Mouse (Mus musculus) heart, embryonic 13.5 days (tissue): ENCODE measurements around the gene Tspyl3. TPM values are rescaled to one million over a fixed set of nuclear protein-coding genes. Genes with fewer than 3 reads are reported as not detected.
"Not testable (repeated sequence)": the region's sequence is repeated elsewhere in the genome, so short reads cannot be mapped to it uniquely, and the experiment has no call there.

Experiments used
- ATAC-seq: fragments of 200-750 bp; cut with Nextera tagmentation; 2 replicates; pipeline ENCODE4 v1.8.0; 2017; ENCODE audit warnings: moderate TSS enrichment; ENCODE audit not compliant: insufficient number of reproducible peaks, low FRiP score, low TSS enrichment; ENCODE audit errors: extremely low read depth
- H3K27ac ChIP-seq: fragments of 300-500 bp; sonication (generic); replicated peaks from 2 replicates; pipeline ENCODE4 v1.5.1; 2015; ENCODE audit warnings: moderate library complexity, mild to moderate bottlenecking, inconsistent platforms
- H3K27me3 ChIP-seq: fragments of 300-500 bp; sonication (generic); replicated peaks from 2 replicates; pipeline ENCODE4 v1.6.1; 2015; ENCODE audit warnings: mild to moderate bottlenecking, inconsistent platforms
- H3K36me3 ChIP-seq: fragments of 300-500 bp; sonication (generic); 2 replicates; pipeline ENCODE4 v1.6.1; 2015; ENCODE audit warnings: mild to moderate bottlenecking, inconsistent platforms
- H3K4me1 ChIP-seq: fragments of 300-500 bp; sonication (generic); 2 replicates; pipeline ENCODE4 v1.6.1; 2015; ENCODE audit warnings: inconsistent platforms
- H3K4me2 ChIP-seq: fragments of 300-500 bp; sonication (generic); 2 replicates; pipeline ENCODE4 v1.6.1; 2015; ENCODE audit warnings: inconsistent platforms, mild to moderate bottlenecking, moderate library complexity
- H3K4me3 ChIP-seq: fragments of 300-500 bp; sonication (generic); 2 replicates; pipeline ENCODE4 v1.5.1; 2015; ENCODE audit warnings: moderate library complexity, mild to moderate bottlenecking, inconsistent platforms
- H3K9ac ChIP-seq: fragments of 300-500 bp; sonication (generic); 2 replicates; pipeline ENCODE4 v1.6.1; 2015; ENCODE audit warnings: inconsistent platforms, mild to moderate bottlenecking, moderate library complexity
- H3K9me3 ChIP-seq: fragments of 300-500 bp; sonication (generic); 2 replicates; pipeline ENCODE4 v1.6.1; 2016; ENCODE audit warnings: inconsistent platforms
- WGBS: fragments of 180-500 bp; shearing (Covaris S2); methylation state at CpG from one replicate; pipeline ENCODE4 v1.1.7; 2015; ENCODE audit warnings: mixed read lengths; 5-methylcytosine and 5-hydroxymethylcytosine counted together
- polyA plus RNA-seq: library from polyadenylated mRNA; unstranded; fragments of >200 nt; fragmentation: Nextera tagmentation; extraction: Ambion mirVana; gene quantifications from 2 replicates; pipeline ENCODE4 v1.2.1, GENCODE M21; 2015

Tspyl3 gene
- polyA plus RNA-seq: 5.7 and 7.3 TPM in 2 replicates

DNA sequence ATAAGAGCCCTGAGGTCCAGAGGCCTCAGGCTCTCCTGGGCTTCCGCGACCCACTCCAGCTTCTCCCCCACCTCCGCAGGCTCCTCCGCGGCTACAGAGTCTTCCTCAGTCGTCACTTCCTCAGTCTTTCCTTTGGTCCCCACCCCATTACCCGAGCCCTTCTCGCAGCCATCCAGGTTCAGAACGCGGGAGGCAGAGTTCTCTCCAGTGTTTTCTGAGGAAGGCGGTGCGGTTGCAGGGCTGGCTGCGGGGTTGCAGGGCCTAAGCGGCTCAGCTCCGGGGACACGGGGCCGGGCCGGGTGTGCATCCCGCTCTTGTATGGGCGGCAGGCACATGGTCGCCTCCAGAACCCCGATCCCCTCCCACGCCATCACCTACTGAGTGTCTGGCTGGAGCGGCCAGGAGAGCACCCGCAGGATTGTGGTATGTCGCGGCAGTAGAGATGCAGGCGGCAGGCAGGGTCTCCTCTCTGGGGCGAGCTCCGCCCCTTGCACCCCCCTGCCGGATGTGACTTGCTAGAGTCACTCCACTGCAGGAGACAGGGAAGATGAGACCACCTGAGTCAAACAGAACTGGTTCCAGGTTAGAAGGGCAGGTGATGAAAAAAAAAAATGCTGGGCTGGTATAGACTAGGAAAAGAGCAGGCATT, at the start of gene Tspyl3:
TSS of gene Tspyl3 (minus strand) at position 496 of the 649 bp plus-strand sequence.
- peak within 1 kb of the TSS; percentile 66 for H3K4me3 ChIP-seq
- no peak for ATAC-seq
- peaks cover 41% of the 10 kb centered on the region for H3K4me1 ChIP-seq
- WGBS: under 1% methylated on average over 31 of the region's 31 CpGs
- H3K27me3 ChIP-seq: no peaks in the 10 kb centered on the region
- peak within 1 kb of the TSS; percentile 55 for H3K27ac ChIP-seq
- peak within 1 kb of the TSS; percentile 85 for H3K4me2 ChIP-seq
- H3K36me3 ChIP-seq: peaks cover 28% of the 10 kb centered on the region
- H3K9me3 ChIP-seq: no peaks in the 10 kb centered on the region
- H3K9ac ChIP-seq: peak within 1 kb of the TSS; percentile 90

- no peak for ATAC-seq
Measured at GRCm38 (mm10) chr2:153274919-153275247, 49.6 kb upstream of the Tspyl3 start.

GRCm38 (mm10) chr2:153274200-153274918, 49.1 kb upstream of the Tspyl3 start:
- not testable (repeated sequence) for ATAC-seq, H3K4me3 ChIP-seq, H3K27me3 ChIP-seq, H3K4me2 ChIP-seq, H3K27ac ChIP-seq, H3K4me1 ChIP-seq, H3K9me3 ChIP-seq, H3K36me3 ChIP-seq, H3K9ac ChIP-seq
- 63% methylated on average over 6 of the region's 6 CpGs for WGBS

More at GRCm38 (mm10) chr2:153274919-153275247, 49.6 kb upstream of the Tspyl3 start:
- Histone ChIP-seq H3K27ac (no peak overlapping the region), H3K4me3 (no peak overlapping the region), H3K9ac (no peak overlapping the region), H3K27me3 (no peaks in the 10 kb centered on the region), H3K4me1 (no peaks in the 10 kb centered on the region), H3K4me2 (no peak overlapping the region), H3K9me3 (no peaks in the 10 kb centered on the region), H3K36me3 (no peaks in the 10 kb centered on the region)
- WGBS: 75% methylated on average over 6 of the region's 6 CpGs

DNA sequence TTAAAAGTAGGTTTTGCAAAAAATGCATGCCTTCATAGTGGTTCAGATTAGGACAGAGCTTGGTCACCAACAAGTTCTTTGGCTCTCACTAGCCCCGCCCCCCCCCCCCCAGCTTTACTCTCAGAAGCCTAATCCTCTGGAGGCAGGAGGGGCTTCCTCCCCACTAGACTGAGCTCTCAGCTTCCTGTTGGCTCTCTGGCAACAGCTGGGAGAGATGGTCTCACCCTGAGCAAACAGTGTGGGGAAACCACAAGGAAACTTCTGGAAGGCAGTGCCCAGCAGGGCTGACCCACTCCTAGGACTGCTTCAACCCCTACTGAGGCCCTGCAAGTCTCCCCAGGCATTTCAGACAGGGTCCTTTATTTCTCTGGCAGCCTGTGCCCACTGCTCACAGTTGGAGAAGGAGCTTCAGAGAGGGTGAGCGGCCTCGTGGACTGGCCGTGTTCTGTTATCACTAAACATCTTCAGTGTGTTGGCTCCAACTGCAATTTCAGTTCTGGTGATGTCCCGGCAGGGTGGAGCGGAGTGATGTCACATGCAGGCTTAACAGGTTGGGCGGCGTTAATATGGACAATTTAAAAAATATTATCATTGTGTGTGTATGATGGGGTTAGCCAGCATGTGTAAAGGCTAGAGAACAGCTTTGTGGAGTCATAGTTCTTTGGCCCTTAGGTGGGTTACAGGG, 45.1 kb upstream of the Tspyl3 start:
- 52% methylated on average over 8 of the region's 8 CpGs for WGBS
- H3K4me1 ChIP-seq, ATAC-seq, H3K4me3 ChIP-seq, H3K4me2 ChIP-seq, H3K9me3 ChIP-seq, H3K27me3 ChIP-seq, H3K27ac ChIP-seq, H3K9ac ChIP-seq: not testable (repeated sequence)
- H3K36me3 ChIP-seq: peaks cover 21% of the 10 kb centered on the region

- Histone ChIP-seq H3K36me3 (peaks cover 49% of the 10 kb centered on the region), H3K4me1 (no peaks in the 10 kb centered on the region), H3K9me3 (no peaks in the 10 kb centered on the region), H3K4me2 (no peak overlapping the region), H3K27me3 (no peaks in the 10 kb centered on the region), H3K9ac (no peak overlapping the region), H3K27ac (no peak overlapping the region), H3K4me3 (no peak overlapping the region)
- 67% methylated on average over 2 of the region's 2 CpGs for WGBS
- ATAC-seq: no peak
Measured at GRCm38 (mm10) chr2:153267331-153267730, 42.1 kb upstream of the Tspyl3 start.

- 80% methylated on average over 7 of the region's 7 CpGs for WGBS
- H3K4me3 ChIP-seq: no peak overlapping the region
- no peak overlapping the region for H3K27ac ChIP-seq
- peaks cover 75% of the 10 kb centered on the region for H3K36me3 ChIP-seq
- H3K9ac ChIP-seq: no peak overlapping the region
- ATAC-seq: no peak
- H3K4me2 ChIP-seq: no peak overlapping the region
- H3K4me1 ChIP-seq: peaks cover 23% of the 10 kb centered on the region
- H3K9me3 ChIP-seq: no peaks in the 10 kb centered on the region
- no peaks in the 10 kb centered on the region for H3K27me3 ChIP-seq
Measured at GRCm38 (mm10) chr2:153263053-153263452, 37.8 kb upstream of the Tspyl3 start.

DNA sequence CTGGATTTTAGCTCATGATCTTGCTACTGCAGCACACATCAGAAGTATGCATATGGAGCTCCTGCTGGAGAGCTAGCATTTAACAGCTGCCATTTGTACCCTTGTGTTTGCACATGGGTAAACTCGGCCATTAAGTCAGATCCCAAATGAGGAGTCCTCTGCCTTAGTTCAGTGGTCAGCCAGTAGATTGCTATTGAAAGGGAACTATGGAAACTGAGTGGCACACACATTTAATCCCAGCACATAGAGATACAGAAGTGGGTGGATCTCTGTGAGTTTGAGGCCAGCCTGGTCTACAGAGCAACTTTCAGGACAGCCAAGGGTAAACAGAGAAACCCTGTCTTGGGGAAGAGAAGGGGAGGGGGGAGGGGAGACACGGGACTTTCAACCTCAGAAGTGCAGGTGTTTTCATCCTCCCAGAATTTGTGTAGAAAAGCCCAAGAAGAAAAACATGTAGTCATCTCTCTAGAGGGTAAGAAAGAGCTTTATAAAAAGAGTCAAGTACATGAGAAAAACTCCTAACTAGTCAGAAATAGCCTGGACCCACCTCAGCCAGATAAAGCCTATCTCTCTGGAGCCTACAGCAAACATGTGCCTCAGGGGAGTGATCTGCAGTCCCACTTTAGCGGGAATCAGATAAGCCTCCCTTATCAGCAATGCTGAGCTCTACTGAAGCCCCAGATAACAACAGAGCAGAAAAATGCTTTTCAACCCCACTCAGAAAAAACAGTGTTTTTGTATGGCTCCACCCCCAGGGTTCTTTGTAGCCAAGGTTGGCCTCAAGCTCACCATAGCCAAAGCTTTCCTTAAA, 34.8 kb upstream of the Tspyl3 start:
- Histone ChIP-seq H3K27ac (no peak overlapping the region), H3K4me3 (no peak overlapping the region), H3K36me3 (peaks cover 52% of the 10 kb centered on the region), H3K4me1 (peaks cover 26% of the 10 kb centered on the region), H3K27me3 (no peaks in the 10 kb centered on the region), H3K9me3 (no peaks in the 10 kb centered on the region), H3K9ac (no peak overlapping the region), H3K4me2 (no peak overlapping the region)
- ATAC-seq: no peak
- WGBS: 29% methylated on average over 3 of the region's 3 CpGs

DNA sequence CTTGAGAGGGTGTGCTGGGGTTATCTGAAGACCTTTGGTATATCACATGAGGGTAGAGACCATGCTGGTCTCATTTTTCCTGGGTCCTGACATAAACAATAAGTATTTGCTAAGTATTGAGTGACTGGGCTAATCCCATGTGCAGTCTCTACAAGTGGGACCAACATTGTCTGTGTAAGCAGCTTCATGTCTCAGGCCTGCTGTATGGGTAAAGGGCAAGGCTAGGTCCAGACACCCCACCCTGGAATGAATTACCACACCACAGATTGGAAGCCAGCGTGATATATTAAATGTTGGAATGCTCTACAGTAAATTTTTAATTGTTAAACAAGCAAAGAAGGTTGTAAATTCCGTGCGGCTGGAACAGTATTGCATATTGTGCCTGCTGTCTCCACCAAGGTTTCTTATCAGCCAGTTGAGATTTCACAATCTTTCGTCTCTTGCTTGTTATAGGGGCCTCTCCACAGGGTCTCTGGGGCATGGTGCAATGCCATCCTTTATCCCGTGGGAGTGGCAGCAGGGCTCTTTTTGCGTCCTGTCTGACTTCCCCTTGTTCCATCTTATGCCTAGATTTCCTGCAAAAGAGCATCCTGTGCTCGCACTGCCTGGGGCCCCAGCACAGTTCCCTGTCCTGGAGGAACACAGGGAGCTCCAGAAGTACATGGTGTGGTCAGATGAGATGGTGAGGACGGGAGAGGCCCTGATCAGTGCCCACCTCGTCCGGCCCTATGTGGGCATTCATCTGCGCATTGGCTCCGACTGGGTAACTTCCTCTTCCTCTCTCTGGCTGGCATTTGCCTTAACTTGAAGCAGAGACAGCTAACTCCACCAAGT, 34.0 kb upstream of the Tspyl3 start:
- Histone ChIP-seq H3K9me3 (no peaks in the 10 kb centered on the region), H3K9ac (0 out of 2 replicates have a peak overlapping the region, but pooled peaks have one; percentile 10), H3K27ac (no peak overlapping the region)

GRCm38 (mm10) chr2:153256604-153257003, 31.4 kb upstream of the Tspyl3 start:
- Histone ChIP-seq H3K36me3 (peaks cover 50% of the 10 kb centered on the region), H3K4me1 (peaks cover 26% of the 10 kb centered on the region), H3K4me3 (no peak overlapping the region), H3K9me3 (no peaks in the 10 kb centered on the region), H3K27me3 (no peaks in the 10 kb centered on the region), H3K9ac (no peak overlapping the region), H3K4me2 (no peak overlapping the region), H3K27ac (no peak overlapping the region)
- ATAC-seq: no peak
- 74% methylated on average over 2 of the region's 2 CpGs for WGBS

More for the DNA sequence above, 34.0 kb upstream of the Tspyl3 start:
- no peak for ATAC-seq
- 49% methylated on average over 12 of the region's 12 CpGs for WGBS
- Histone ChIP-seq H3K36me3 (peaks cover 50% of the 10 kb centered on the region), H3K4me2 (no peak overlapping the region), H3K4me3 (no peak overlapping the region), H3K27me3 (no peaks in the 10 kb centered on the region), H3K4me1 (peaks cover 26% of the 10 kb centered on the region)

GRCm38 (mm10) chr2:153249751-153250150, 24.5 kb upstream of the Tspyl3 start:
- H3K4me2 ChIP-seq: no peak overlapping the region
- H3K4me1 ChIP-seq: no peaks in the 10 kb centered on the region
- whole genome bisulfite sequencing: 84% methylated on average over 5 of the region's 5 CpGs
- H3K9ac ChIP-seq: no peak overlapping the region
- H3K27ac ChIP-seq: no peak overlapping the region
- H3K9me3 ChIP-seq: no peaks in the 10 kb centered on the region
- no peak for ATAC-seq
- H3K36me3 ChIP-seq: peaks cover 83% of the 10 kb centered on the region
- H3K4me3 ChIP-seq: no peak overlapping the region
- no peaks in the 10 kb centered on the region for H3K27me3 ChIP-seq
